Comparison of ENCODE assay signal across 13 mouse cellular contexts in genomic region chr11:106928935-106929334, GRCm38 (mm10). TPM values are rescaled to one million over a fixed set of nuclear protein-coding genes. Genes with fewer than 3 reads are reported as not detected.
DNase-seq lines count a peak whose midpoint lies in the region; ATAC-seq and TF ChIP-seq lines count a peak whose summit lies in the region.
"Had no signal": no experiment of that assay in that cellular context is flagged by ENCODE, and none has a peak within 500 bp of the region (broad histone marks: within the 10 kb centered on the region; RNA-seq: fewer than 3 reads in every experiment).

No protein-coding gene starts in this region.

- no peak for DNase-seq in hindbrain, postnatal 0 days (ENCODE audit: low spot score)
- no peak for DNase-seq in hindbrain, embryonic 14.5 days (ENCODE audit: low spot score)
- DNase-seq in thymus, adult 2 months: peak; percentile 10
- no peak for DNase-seq in thymus, postnatal 25 days
- DNase-seq in WW6 (ENCODE audit: low read depth, low spot score): peak; percentile 53
- peak; percentile 58 for DNase-seq in testis, postnatal 14 days (ENCODE audit: low spot score)
- no peak for DNase-seq in spleen, postnatal 4 days (ENCODE audit: low spot score in 2 of 2)
- no peak for DNase-seq in spleen, postnatal 36 days (ENCODE audit: low spot score in 2 of 2)
- DNase-seq: adrenal gland, adult 8-10 months; kidney, adult 18-20 months; midbrain, embryonic 14.5 days had no signal

- H3K9me3 ChIP-seq in hindbrain, postnatal 0 days (ENCODE audit: low read length): no peaks in the 10 kb centered on the region
- no peaks in the 10 kb centered on the region for H3K9me3 ChIP-seq in hindbrain, embryonic 14.5 days (ENCODE audit: control insufficient read depth, low read length)

- H3K27me3 ChIP-seq in hindbrain, postnatal 0 days (ENCODE audit: insufficient read depth, low read length): no peaks in the 10 kb centered on the region
- no peaks in the 10 kb centered on the region for H3K27me3 ChIP-seq in hindbrain, embryonic 14.5 days (ENCODE audit: control insufficient read depth, insufficient read depth, low read length)
- no peaks in the 10 kb centered on the region for H3K27me3 ChIP-seq in thymus, adult 2 months (ENCODE audit: control insufficient read depth, insufficient read depth, low read length)
- H3K27me3 ChIP-seq: limb, embryonic 12.5 days had no signal

- no peak for TF ChIP-seq POLR2A in thymus, adult 2 months (IDR thresholded peaks at IDR 0.05; ENCODE audit: control insufficient read depth, extremely low read depth, insufficient read depth, low read length, poor library complexity)

- no peaks in the 10 kb centered on the region for H3K36me3 ChIP-seq in hindbrain, postnatal 0 days (ENCODE audit: insufficient read depth, low read length)
- no peaks in the 10 kb centered on the region for H3K36me3 ChIP-seq in hindbrain, embryonic 14.5 days (replicated peaks; ENCODE audit: control insufficient read depth, insufficient read depth)
- no peaks in the 10 kb centered on the region for H3K36me3 ChIP-seq in thymus, adult 2 months (ENCODE audit: control insufficient read depth, insufficient read depth, low read length)
- H3K36me3 ChIP-seq: limb, embryonic 12.5 days had no signal

- H3K9ac ChIP-seq in hindbrain, postnatal 0 days (replicated peaks; ENCODE audit: low read length): no peak overlapping the region
- no peak overlapping the region for H3K9ac ChIP-seq in hindbrain, embryonic 14.5 days
- H3K9ac ChIP-seq: limb, embryonic 12.5 days had no signal

- H3K27ac ChIP-seq in hindbrain, postnatal 0 days: no peak overlapping the region
- H3K27ac ChIP-seq in hindbrain, embryonic 14.5 days: no peak overlapping the region
- H3K27ac ChIP-seq in thymus, adult 2 months (ENCODE audit: control insufficient read depth, insufficient read depth, low read length): no peak overlapping the region
- H3K27ac ChIP-seq: limb, embryonic 12.5 days had no signal

- no peak for ATAC-seq in hindbrain, postnatal 0 days
- ATAC-seq in hindbrain, embryonic 14.5 days (ENCODE audit: low FRiP score): no peak
- ATAC-seq: forebrain, embryonic 16.5 days had no signal

- no peak overlapping the region for H3K4me3 ChIP-seq in hindbrain, postnatal 0 days (ENCODE audit: low read length)
- H3K4me3 ChIP-seq in hindbrain, embryonic 14.5 days (replicated peaks; ENCODE audit: low read length): no peak overlapping the region
- H3K4me3 ChIP-seq in thymus, adult 2 months (ENCODE audit: control insufficient read depth, insufficient read depth, low read length): no peak overlapping the region
- H3K4me3 ChIP-seq: limb, embryonic 12.5 days had no signal

- H3K4me1 ChIP-seq in hindbrain, postnatal 0 days (ENCODE audit: insufficient read depth, low read length): no peaks in the 10 kb centered on the region
- H3K4me1 ChIP-seq in hindbrain, embryonic 14.5 days (replicated peaks; ENCODE audit: control insufficient read depth, insufficient read depth, low read length): no peaks in the 10 kb centered on the region
- no peaks in the 10 kb centered on the region for H3K4me1 ChIP-seq in thymus, adult 2 months (replicated peaks; ENCODE audit: control insufficient read depth, insufficient read depth, low read length)
- H3K4me1 ChIP-seq: limb, embryonic 12.5 days had no signal

- WGBS in hindbrain, postnatal 0 days: 58% methylated on average over 2 of the region's 2 CpGs
- 59% methylated on average over 2 of the region's 2 CpGs for WGBS in hindbrain, embryonic 14.5 days
- WGBS in thymus, adult 2 months: 77% methylated on average over 2 of the region's 2 CpGs

- peak; percentile 37 for TF ChIP-seq CTCF in hindbrain, postnatal 0 days (IDR thresholded peaks at IDR 0.05; ENCODE audit: low read depth)
- TF ChIP-seq CTCF in thymus, adult 2 months (IDR thresholded peaks at IDR 0.05; ENCODE audit: borderline replicate concordance, control insufficient read depth, extremely low read depth, insufficient read depth, low read length, poor library complexity): no peak

- H3K4me2 ChIP-seq in hindbrain, postnatal 0 days (ENCODE audit: low read depth, low read length): no peak overlapping the region
- no peak overlapping the region for H3K4me2 ChIP-seq in hindbrain, embryonic 14.5 days (replicated peaks)
- H3K4me2 ChIP-seq: limb, embryonic 12.5 days had no signal

RNA-seq across cellular contexts. Expression of gene Smurf2, which starts 8.4 kb away (rescaled TPM):
- 27.2 and 35.7 TPM in 2 replicates for total RNA-seq in hindbrain, postnatal 0 days (2014; rRNA removed)
- 8.7 TPM in 2 replicates for polyA plus RNA-seq in hindbrain, postnatal 0 days (2015; fragmentation: Nextera tagmentation; extraction: Ambion mirVana)
- polyA plus RNA-seq in hindbrain, embryonic 14.5 days (2014; fragmentation: Nextera tagmentation; extraction: Ambion mirVana): 18.7 and 18.8 TPM in 2 replicates
- polyA plus RNA-seq in thymus, adult 2 months (2012; rRNA removed): 9.5 and 9.9 TPM in 2 replicates

Comparison
In these comparisons a context has a peak if more than half of its experiments do, and no peak if none do; other contexts are left out.
1. DNase-seq: peak in thymus, adult 2 months (single experiment), WW6 (single experiment) and testis, postnatal 14 days (single experiment); none in hindbrain, postnatal 0 days (single experiment), hindbrain, embryonic 14.5 days (single experiment), thymus, postnatal 25 days (single experiment), spleen, postnatal 4 days (0 of 2) and spleen, postnatal 36 days (0 of 2).